Mouse (Mus musculus) heart, embryonic 11.5 days (tissue): Measurements from ENCODE around the gene Efna3. TPM values are rescaled to one million over a fixed set of nuclear protein-coding genes. Genes with fewer than 3 reads are reported as not detected.
A peak's percentile ranks its signal among the peaks of the same experiment; 100 is the strongest.

Source experiments
- ATAC-seq: fragments of 200-750 bp; cut with Nextera tagmentation; replicated peaks from 2 replicates; pipeline ENCODE4 v1.8.0; 2017; ENCODE audit warnings: moderate library complexity; ENCODE audit not compliant: insufficient number of reproducible peaks, low FRiP score, low TSS enrichment
- H3K27ac ChIP-seq: fragments of 300-500 bp; sonication (generic); 2 replicates; pipeline ENCODE4 v1.5.1; 2014; ENCODE audit warnings: mild to moderate bottlenecking, low read depth, low read length
- H3K27me3 ChIP-seq: fragments of 300-500 bp; sonication (generic); 2 replicates; pipeline ENCODE4 v1.6.1; 2014; ENCODE audit warnings: mild to moderate bottlenecking, low read length, mixed read lengths; ENCODE audit not compliant: control insufficient read depth, insufficient read depth
- H3K36me3 ChIP-seq: fragments of 300-500 bp; sonication (generic); 2 replicates; pipeline ENCODE4 v1.6.1; 2014; ENCODE audit warnings: mild to moderate bottlenecking, low read length, moderate library complexity, mixed read lengths; ENCODE audit not compliant: control insufficient read depth, insufficient read depth
- H3K4me1 ChIP-seq: fragments of 300-500 bp; sonication (generic); 2 replicates; pipeline ENCODE4 v1.6.1; 2014; ENCODE audit warnings: low read length; ENCODE audit not compliant: control insufficient read depth, insufficient read depth
- H3K4me2 ChIP-seq: fragments of 300-500 bp; sonication (generic); 2 replicates; pipeline ENCODE4 v1.6.1; 2014; ENCODE audit warnings: mild to moderate bottlenecking, moderate library complexity
- H3K4me3 ChIP-seq: fragments of 300-500 bp; sonication (generic); 2 replicates; pipeline ENCODE4 v1.5.1; 2014; ENCODE audit warnings: low read depth, low read length
- H3K9ac ChIP-seq: fragments of 300-500 bp; sonication (generic); 2 replicates; pipeline ENCODE4 v1.6.1; 2014; ENCODE audit warnings: mild to moderate bottlenecking, low read depth, low read length, moderate library complexity
- H3K9me3 ChIP-seq: fragments of 300-500 bp; sonication (generic); replicated peaks from 2 replicates; pipeline ENCODE4 v1.6.1; 2016; ENCODE audit warnings: low read length; ENCODE audit not compliant: control insufficient read depth
- WGBS: fragments of 180-500 bp; shearing (Covaris S2); extraction: QIAGEN DNeasy Blood & Tissue Kit; methylation state at CpG from one replicate; pipeline ENCODE4 v1.1.7; 2014; ENCODE audit not compliant: insufficient replicate concordance; 5-methylcytosine and 5-hydroxymethylcytosine counted together
- polyA plus RNA-seq: library from polyadenylated mRNA; unstranded; fragments of >200 nt; fragmentation: Nextera tagmentation; extraction: Ambion mirVana; gene quantifications from 2 replicates; pipeline ENCODE4 v1.2.1, GENCODE M21; 2014

Gene Efna3
- polyA plus RNA-seq, 1 experiment from 2014 or later, result 1.9 TPM

DNA sequence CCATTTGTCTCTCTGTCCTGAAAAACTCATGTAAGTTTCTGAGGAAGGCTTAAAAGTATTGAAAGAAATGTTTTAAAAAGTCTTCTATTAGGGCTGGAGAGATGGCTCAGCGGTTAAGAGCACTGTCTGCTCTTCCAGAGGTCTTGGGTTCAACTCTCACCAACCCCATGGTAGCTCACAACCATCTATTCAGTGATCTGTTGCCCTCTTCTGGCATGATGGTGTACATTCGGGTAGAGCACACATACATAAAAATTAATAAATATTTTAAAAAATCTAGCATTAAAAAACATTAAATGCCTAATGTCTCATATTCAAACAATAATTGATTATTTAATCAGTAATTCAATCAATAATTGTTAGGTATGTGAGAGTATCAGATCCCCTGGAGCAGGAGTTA is 22.3 kb downstream of the Efna3 start:
- Histone ChIP-seq H3K27ac (no peak overlapping the region), H3K36me3 (no peaks in the 10 kb centered on the region), H3K4me1 (peaks cover 3% of the 10 kb centered on the region; the same call in 1 of the 2 replicates), H3K4me2 (no peak overlapping the region), H3K4me3 (no peak overlapping the region), H3K27me3 (no peaks in the 10 kb centered on the region), H3K9me3 (no peaks in the 10 kb centered on the region), H3K9ac (no peak overlapping the region)
- 59% methylated on average over 2 of the region's 2 CpGs for WGBS
- ATAC-seq, result no peak

DNA sequence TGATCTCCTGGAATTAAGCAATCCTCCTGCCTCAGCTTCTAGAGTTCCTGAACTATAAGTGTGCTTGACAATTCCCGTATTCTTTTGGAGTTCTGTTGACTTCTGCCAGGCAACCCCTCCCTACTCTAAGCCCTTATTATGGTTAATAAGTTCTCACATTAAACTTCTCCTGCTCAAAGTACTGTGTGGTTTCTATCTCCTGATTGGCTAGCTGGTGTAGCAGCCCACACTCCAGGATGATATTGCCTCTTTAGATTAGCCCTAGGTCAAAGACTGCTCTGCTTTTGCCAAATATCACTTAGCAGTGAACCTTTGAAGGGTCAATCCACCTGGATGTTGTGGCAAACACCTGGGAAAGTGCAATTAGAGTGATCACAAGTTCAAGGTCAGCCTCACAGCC is 22.7 kb downstream of the Efna3 start:
- ATAC-seq, result no peak
- H3K27ac ChIP-seq, result no peak overlapping the region
- H3K9ac ChIP-seq, result peak overlapping the region; percentile 30; the same call in 1 of the 2 replicates
- no peaks in the 10 kb centered on the region for H3K27me3 ChIP-seq
- H3K4me3 ChIP-seq, result peak overlapping the region; percentile 16; the same call in 1 of the 2 replicates
- no peaks in the 10 kb centered on the region for H3K36me3 ChIP-seq
- peaks cover 3% of the 10 kb centered on the region; the same call in 1 of the 2 replicates for H3K4me1 ChIP-seq
- 49% methylated on average over 1 of the region's 1 CpGs for WGBS
- no peaks in the 10 kb centered on the region for H3K9me3 ChIP-seq
- H3K4me2 ChIP-seq, result peak overlapping the region; percentile 66

DNA sequence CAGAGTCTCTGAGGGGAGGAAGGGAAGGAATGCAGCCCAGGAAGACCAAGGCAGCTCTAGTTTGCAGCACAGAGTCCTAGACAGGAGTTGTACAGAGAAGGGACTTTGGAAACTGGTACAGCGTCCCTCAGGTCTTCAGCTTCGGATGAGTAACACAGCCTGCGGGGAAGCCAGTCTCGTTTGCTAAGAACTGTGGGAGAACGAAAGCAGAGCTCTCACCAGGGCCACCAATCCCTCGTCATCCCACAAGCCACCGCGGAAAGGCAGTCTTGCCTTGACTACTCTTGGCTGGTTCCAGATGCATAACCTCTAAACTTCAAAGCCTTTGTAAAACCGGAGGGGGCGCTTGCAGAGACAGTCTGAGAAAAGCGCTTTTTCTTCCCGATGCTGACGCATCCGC is 23.3 kb downstream of the Efna3 start:
- no peak for ATAC-seq
- no peaks in the 10 kb centered on the region for H3K36me3 ChIP-seq
- H3K4me2 ChIP-seq, result peak overlapping the region; percentile 66
- no peak overlapping the region for H3K27ac ChIP-seq
- H3K4me3 ChIP-seq, result peak overlapping the region; percentile 16
- WGBS, result 2% methylated on average over 14 of the region's 14 CpGs
- peaks cover 3% of the 10 kb centered on the region; the same call in 1 of the 2 replicates for H3K4me1 ChIP-seq
- no peaks in the 10 kb centered on the region for H3K9me3 ChIP-seq
- H3K27me3 ChIP-seq, result no peaks in the 10 kb centered on the region
- peak overlapping the region; percentile 39; the same call in 1 of the 2 replicates for H3K9ac ChIP-seq

DNA sequence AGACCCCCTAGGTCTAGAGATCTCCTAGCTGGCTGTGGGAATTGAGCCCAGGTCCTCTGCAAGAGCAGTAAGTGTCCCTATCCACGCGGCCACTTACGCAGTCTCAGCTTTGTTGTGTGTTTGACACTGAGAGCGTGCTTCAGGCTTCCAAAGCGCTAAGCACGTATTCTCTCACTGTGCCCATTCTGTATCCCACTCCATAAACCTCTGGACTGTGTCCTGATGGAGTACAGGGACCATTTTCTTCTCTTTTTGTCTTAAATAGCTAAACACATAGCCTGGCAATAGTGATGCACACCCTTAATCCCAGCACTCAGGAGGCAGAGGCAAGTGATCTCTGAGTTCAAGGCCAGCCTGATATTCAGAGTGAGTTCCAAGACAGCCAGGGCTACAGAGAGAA is 23.9 kb downstream of the Efna3 start:
- H3K9ac ChIP-seq, result no peak overlapping the region
- H3K36me3 ChIP-seq, result no peaks in the 10 kb centered on the region
- no peak overlapping the region; the same call in 1 of the 2 replicates for H3K4me2 ChIP-seq
- H3K27me3 ChIP-seq, result no peaks in the 10 kb centered on the region
- no peak overlapping the region for H3K4me3 ChIP-seq
- 82% methylated on average over 6 of the region's 6 CpGs for WGBS
- H3K9me3 ChIP-seq, result no peaks in the 10 kb centered on the region
- H3K27ac ChIP-seq, result no peak overlapping the region
- ATAC-seq, result no peak
- H3K4me1 ChIP-seq, result peaks cover 3% of the 10 kb centered on the region; the same call in 1 of the 2 replicates

DNA sequence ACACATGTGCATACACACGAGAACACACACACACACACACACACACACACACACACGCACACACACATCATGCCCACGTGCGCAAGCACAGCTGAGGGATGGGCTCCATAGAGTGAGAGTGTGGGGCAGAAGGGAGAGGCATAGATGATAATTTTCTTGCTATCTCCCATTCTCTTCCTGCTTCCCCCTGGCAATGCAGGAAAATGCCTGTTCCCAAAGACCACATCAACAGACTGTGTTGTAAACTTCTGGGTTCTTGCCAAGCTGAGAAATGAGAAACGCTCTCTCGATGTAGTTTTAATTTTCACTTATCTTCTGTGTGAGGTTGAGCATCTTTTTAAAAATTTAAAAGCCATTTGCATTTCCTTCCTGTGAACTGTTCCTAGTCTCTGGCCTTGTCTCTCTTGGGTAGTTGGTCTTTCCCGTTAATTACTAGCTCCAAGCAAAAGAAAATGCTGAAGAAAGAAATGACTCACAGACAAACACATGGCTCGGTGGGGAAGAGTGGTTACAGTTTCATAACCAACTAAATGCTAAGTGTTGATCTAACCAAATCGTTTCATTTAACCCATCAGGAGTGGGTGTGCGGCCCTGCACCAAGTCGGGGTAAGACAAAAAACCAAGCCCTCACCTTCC is 25.9 kb downstream of the Efna3 start:
- H3K4me3 ChIP-seq, result no peak overlapping the region
- H3K27ac ChIP-seq, result no peak overlapping the region
- H3K27me3 ChIP-seq, result no peaks in the 10 kb centered on the region
- H3K36me3 ChIP-seq, result no peaks in the 10 kb centered on the region
- H3K4me2 ChIP-seq, result no peak overlapping the region
- peaks cover 3% of the 10 kb centered on the region; the same call in 1 of the 2 replicates for H3K4me1 ChIP-seq
- 75% methylated on average over 11 of the region's 11 CpGs for WGBS
- no peaks in the 10 kb centered on the region for H3K9me3 ChIP-seq
- no peak for ATAC-seq
- no peak overlapping the region for H3K9ac ChIP-seq

DNA sequence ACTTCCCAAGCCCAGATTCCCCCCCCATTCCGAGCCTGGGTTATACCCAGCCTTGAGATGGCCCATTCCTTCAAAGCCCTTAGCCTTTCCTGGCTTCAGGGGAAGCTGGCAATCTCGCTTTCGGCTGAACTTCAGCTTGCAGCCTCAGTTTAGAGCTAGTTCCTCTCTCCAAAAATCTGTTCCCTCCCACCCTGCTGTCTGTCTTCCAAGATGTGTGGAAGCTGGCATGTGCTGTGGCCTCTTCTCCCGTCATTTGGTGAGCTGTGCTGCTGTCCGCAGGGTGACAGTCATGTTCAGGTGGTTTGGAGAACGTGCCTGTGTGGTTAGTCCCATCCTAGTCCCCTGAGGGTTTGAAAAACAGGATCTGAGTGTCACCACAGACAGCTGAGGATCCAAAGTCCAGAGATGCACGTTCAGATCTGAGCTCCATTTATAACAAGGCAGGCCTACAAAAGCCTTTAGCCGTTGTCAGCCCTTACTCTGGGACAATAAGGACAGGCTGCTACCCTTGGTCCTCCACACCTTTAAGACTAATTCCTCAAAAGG is 27.0 kb downstream of the Efna3 start:
- peaks cover 3% of the 10 kb centered on the region; the same call in 1 of the 2 replicates for H3K4me1 ChIP-seq
- 72% methylated on average over 8 of the region's 8 CpGs for WGBS

DNA sequence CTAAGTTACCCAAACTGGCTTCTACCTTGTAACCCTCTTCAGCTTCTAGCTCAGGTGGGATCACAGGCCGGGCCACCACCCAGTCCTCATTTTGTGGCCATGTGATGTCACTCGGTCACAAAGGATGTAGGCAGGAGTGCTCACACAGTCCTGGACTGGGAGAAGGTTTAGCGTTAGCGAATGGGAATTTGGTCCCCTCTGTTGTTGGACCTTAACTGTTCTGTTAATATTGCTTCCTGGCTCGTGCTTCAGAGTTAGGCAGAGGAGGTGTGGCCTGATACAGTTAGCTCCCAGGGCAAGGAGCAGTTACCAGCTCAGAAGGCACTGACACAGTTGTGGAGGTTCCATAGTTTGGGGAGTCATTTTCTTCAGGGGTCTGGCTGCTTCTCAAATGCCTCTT is 28.6 kb downstream of the Efna3 start:
- WGBS, result 60% methylated on average over 5 of the region's 5 CpGs
- Histone ChIP-seq H3K4me1 (no peaks in the 10 kb centered on the region), H3K27ac (no peak overlapping the region), H3K27me3 (no peaks in the 10 kb centered on the region), H3K4me3 (no peak overlapping the region), H3K9ac (no peak overlapping the region), H3K9me3 (no peaks in the 10 kb centered on the region), H3K4me2 (no peak overlapping the region), H3K36me3 (no peaks in the 10 kb centered on the region)
- ATAC-seq, result no peak

More for the DNA sequence above, 27.0 kb downstream of the Efna3 start:
- Histone ChIP-seq H3K9ac (no peak overlapping the region), H3K36me3 (no peaks in the 10 kb centered on the region), H3K9me3 (no peaks in the 10 kb centered on the region), H3K27me3 (no peaks in the 10 kb centered on the region), H3K27ac (no peak overlapping the region), H3K4me3 (no peak overlapping the region), H3K4me2 (no peak overlapping the region)
- no peak for ATAC-seq

DNA sequence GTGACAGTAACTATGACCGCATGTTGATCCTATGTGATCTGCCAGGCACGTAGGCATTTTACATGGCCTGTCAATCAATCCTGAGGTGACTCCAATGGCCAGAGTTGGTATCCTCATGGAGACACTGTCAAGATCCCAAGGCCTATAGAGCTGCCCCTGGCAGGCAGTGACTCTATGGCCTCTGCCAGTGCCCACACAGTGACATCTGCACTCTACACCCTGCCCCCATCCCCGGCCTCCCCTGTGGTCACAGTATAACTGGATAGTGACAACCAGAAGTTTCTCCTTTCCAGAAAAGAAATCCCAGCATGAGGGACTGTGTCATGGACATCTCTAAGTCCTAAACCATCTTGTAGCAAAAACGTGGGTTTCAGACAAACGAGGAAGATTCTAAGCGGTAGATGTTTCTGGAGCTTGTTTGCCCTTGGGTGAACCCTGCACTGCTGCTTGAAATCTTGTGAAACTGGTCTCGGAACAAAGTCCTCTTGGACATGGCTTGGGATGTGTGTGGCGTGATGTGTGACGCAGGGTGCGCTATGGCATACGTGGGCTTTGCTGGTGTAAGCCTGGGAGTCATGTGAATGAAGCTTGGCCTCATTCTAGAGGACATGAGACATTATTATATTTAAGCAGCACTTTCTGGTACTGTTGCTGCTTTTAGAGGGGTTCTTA is 29.4 kb downstream of the Efna3 start:
- Histone ChIP-seq H3K9ac (no peak overlapping the region), H3K9me3 (no peaks in the 10 kb centered on the region), H3K36me3 (no peaks in the 10 kb centered on the region), H3K27me3 (no peaks in the 10 kb centered on the region), H3K4me3 (no peak overlapping the region), H3K27ac (no peak overlapping the region), H3K4me2 (no peak overlapping the region), H3K4me1 (0 out of 2 replicates have a peak, but pooled peaks cover 3% of the 10 kb centered on the region)
- 87% methylated on average over 11 of the region's 11 CpGs for WGBS
- ATAC-seq, result no peak
